Mouse (Mus musculus) gastrocnemius, postnatal 4 days (tissue): ENCODE measurements at regions not wholly inside any gene's neighbourhood (a gene's known extent, or its start where the extent isn't known, plus 50 kb on each side); places are given as distances from the start of the nearest gene placed in this dataset.

Experiments used
- DNase-seq, 2 experiments: peaks; one replicate each; pipeline ENCODE4 v3.0.0; 2021 to 2022; ENCODE audit warnings: low spot score in 2 of 2, mixed read lengths in 2 of 2

GRCm38 (mm10) chr13:90739797-90740196 lies 165.4 kb downstream of the Atp6ap1l start:
- DNase-seq = no peak

DNA sequence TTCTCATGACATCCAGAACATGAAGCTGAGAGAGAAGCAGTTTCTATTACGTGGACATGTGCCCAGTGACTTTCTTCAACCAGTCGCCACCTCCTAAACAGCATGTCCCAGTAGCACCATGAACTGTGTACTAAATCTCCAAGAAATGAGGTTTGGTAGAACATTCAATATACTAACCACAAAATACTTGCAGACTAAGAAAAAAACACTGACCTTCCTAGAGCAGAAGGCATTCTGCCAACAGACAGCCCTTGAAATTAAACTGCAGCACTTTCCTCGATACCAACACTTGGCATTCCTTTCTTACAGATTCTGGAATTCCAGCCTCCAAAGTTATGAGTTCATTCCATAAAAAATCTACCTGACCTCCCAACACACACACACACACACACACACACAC lies 166.6 kb downstream of the Atp6ap1l start:
- DNase-seq = no peak

GRCm38 (mm10) chr13:90733265-90733664 lies 171.9 kb downstream of the Atp6ap1l start:
- DNase-seq = no peak

- DNase-seq = no peak
Observed at GRCm38 (mm10) chr13:90729078-90729477, 176.1 kb downstream of the Atp6ap1l start.

DNA sequence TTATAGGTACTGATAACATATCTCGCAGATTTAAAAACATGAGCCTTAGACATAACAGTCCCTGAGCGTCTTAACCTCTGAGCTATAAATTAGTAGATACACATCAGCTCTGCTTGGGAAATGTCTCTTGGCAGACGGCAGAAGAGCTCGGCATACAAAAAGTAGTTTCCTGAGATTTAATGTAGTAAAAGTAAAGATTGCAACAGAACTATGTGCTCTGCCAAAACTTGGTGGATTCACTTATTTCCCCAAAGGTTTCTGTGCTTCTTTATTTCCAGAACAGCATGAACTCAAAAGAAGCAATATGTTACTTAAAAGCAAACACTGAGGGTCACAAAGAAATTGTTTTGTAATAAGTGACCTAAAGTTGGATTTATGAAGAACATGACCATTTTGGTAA lies 177.3 kb downstream of the Atp6ap1l start:
- DNase-seq = no peak

DNA sequence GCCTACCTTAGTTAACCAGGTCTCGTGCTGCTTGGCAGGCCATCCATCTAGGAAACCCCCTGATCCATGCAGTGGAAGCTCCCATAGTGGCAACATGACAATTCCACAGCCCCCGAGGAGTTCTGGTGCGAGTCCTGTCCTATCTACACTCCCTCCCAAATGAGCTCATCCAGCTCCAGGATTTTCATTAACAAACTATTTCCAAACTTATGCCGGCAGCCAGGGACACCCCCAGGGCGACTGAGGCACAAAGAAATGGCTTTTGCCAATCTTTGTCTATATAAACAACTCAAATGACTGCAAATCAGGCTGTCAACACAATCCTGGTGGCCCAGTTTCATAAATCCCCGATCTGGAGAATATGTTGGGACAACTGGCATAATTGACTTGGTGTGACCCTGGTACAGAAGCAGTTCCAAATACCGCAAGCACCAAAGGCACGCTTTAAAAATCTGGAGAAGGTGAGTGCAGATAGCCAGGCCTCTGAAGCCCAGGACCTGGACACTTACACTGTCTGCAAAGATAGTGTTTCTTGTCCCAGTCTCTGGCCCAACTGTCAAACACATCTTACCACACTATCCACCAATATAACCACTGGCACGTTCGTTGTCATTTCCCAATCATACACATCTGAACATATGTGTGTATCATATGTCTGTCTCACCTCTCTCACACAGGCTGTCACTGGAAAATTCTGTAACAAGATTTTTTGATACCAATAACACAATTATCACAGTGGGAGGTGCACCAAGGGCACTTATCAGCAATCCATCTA lies 179.9 kb downstream of the Atp6ap1l start:
- no peak for DNase-seq

GRCm38 (mm10) chr13:90724598-90724997 lies 180.6 kb downstream of the Atp6ap1l start:
- DNase-seq = no peak

DNA sequence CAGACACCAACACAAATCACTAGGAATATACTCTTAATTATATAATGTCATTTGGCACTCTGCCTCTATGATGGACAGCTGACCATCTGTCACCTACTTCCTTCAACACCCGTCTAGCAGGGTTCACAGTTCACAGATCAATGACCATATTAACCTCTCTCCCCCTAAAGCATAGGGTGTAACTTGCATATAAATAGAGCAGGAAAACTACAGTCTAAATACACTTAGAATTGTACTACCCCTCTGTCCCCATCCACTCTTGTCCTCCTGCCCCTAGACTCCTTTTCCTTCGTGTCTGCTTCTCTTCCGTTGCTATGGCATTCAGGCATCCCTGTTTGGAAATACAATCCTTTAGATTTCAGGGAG lies 181.6 kb downstream of the Atp6ap1l start:
- no peak for DNase-seq

DNA sequence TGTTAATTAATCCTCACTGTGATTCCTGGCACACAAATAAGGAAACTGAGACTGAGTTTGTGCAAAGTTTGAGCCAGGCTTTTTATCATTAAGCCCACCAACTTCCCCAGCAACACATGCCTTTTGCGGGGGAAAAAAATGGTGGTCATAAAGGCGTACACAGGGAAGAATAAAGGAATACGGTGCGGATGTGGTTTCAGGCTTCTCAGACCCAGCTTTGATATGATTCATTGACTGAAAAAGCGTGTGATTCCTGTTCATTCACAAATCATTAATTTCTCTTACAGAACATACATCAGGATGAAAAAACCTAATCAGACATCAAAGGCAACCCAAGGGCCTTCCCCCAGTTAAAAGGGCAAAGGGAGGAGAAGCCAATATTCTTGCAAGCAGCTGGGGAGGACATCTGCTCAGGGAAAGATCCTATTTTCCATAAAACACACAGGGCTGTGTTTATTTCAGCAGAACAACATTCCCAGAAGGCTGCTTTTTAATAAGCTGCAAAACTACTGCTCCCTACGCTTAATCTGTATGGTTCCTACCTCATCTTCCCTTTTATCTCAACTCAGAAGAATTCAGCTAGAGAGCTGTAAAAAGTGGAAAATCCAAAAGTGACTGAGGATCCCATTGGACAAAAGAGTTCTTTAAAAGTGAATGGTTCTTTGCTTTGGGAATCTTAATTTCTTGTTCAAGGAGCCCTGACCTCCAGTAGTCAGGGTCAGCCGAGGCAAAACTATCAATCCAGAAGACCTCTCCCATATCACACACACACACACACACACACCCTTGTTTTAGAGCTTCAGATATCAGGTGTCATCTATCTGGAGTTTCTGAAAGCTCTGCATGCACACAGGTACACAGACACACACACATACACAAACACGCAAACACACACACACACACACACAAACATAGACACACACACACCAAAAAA lies 182.3 kb downstream of the Atp6ap1l start:
- DNase-seq = no peak

DNA sequence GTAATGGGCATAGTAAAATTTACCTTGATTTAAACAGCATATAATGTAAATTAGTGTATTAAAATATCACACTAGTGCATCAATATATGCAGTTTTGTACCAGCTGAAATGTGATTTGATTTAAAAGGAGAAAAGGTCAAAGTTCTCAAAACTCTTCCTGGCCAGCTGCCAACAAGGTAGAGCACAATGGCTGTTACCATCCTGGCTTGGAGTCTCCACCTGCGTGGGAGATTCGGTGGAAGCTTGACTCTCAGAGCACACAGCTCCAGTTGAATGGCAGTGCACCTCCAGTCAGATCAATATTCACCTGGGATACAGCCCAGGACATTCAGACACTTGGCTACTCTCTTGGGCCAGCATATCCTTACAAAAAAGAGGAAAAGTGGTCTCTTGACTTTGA lies 220.8 kb downstream of the Atp6ap1l start:
- DNase-seq = no peak

DNA sequence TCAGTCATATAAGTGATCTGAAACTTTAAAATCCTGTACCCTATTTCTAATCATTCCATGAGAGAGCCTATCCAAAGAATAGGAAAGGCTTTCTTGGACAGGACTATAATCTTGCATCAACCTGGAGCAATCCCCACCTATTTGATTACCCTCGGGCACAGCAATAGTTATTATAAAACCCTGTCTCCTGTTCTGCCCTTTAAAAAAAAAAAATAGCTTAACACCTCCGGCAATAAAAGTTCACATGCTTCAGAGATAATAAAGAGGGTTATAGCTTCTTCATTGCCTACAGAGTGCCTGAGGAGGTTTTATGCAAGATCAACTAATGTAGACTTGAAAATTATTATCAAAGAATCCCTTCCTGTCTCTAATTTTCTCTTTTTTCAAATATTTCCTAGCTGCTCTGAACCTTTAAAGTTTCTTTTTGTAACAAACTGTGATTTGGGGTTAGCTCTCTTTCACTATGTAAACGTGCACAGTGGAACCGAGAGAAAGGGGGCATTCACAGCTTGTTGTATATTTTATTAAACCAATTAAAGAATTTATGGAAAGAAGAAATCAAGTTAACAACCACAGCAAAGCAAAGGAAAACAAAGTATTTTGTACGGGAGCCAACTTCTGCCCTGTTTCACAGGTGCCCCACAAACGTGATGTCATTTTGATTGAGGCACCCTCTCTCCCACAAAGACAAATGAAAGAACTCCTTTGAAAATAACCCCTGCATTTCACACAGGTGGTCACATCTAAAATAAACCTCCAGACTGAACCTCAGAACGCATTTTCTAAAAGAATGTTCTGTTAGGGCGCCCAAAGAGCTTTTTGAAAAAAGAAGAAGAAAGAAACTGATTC lies 225.8 kb downstream of the Atp6ap1l start:
- DNase-seq = no peak

- DNase-seq = no peak
Observed at GRCm38 (mm10) chr13:90673823-90674222, 231.3 kb downstream of the Atp6ap1l start.

- DNase-seq = no peak
Observed at GRCm38 (mm10) chr13:90673079-90673478, 232.1 kb downstream of the Atp6ap1l start.

GRCm38 (mm10) chr13:90661567-90662141 lies 243.5 kb downstream of the Atp6ap1l start:
- DNase-seq = no peak

GRCm38 (mm10) chr13:90660950-90661349 lies 244.2 kb downstream of the Atp6ap1l start:
- no peak for DNase-seq

GRCm38 (mm10) chr13:90659087-90659486 lies 246.1 kb downstream of the Atp6ap1l start:
- DNase-seq = no peak

GRCm38 (mm10) chr13:90646356-90646755 lies 258.8 kb downstream of the Atp6ap1l start:
- DNase-seq = no peak

DNA sequence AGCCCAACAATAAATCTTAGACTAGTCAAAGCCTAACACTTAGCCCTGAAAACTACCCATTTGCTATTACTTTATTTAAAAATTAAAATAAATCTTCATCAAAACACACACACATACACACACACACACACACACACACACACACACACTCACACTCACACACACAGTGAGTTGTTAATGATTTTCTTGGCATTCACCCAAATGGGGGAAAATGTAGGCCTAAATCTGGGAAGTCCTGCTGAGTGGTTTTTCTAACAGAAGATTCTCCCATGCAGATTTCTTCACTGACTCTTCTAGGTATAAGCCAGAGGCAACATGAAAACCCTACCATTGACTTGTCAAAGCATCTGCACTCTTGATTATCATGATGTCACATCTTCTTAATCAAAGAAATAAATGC lies 260.9 kb downstream of the Atp6ap1l start:
- no peak for DNase-seq

GRCm38 (mm10) chr13:90643575-90644215 lies 261.5 kb downstream of the Atp6ap1l start:
- no peak for DNase-seq

DNA sequence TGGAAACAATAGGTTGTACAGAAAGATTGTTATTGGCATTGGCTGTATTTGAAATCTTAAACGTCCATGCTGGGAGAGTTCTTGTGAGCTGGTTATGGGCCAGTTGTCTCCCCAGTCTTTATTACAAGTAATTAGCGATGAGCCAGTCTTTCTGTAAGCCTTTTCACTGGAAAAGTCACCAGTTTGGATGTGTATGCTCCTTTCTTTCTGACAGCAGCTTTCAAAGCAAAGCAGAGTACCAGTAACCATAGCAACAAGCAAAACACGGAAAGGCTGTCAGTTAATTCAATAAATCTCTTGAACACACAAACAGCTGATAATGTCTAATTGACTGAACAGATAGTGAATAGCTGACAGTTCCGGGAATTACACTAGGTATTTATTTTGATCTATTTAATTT lies 262.0 kb downstream of the Atp6ap1l start:
- no peak for DNase-seq
